Mouse (Mus musculus): ENCODE measurements around the gene Gm11555.
"Not testable (repeated sequence)": the region's sequence is repeated elsewhere in the genome, so short reads cannot be mapped to it uniquely, and the experiment has no call there.

Gene Gm11555

DNA sequence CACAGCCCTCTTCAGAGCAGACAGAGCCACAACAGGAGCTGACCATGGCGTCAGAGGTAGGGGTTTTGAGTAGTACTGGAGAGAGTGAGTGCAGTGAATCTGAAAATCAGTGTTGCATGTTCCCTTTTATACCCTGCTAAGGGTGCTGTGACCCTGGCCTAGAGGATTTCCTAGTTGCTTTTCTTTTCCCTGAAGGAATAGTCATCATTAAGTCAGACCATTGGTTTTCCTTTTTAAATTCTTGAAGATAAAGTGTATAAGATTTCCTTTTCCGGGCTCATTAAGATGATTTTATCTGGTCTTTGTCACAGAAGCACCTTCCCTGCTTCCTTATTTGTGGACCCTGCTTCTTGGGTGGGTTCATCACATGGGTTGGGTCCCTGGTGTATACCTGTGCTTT, at the start of gene Gm11555:
Gene Gm11555 (minus strand): TSS at position 101 of the 400 bp plus-strand sequence.
- CTCF ChIA-PET: no interaction called here

DNA sequence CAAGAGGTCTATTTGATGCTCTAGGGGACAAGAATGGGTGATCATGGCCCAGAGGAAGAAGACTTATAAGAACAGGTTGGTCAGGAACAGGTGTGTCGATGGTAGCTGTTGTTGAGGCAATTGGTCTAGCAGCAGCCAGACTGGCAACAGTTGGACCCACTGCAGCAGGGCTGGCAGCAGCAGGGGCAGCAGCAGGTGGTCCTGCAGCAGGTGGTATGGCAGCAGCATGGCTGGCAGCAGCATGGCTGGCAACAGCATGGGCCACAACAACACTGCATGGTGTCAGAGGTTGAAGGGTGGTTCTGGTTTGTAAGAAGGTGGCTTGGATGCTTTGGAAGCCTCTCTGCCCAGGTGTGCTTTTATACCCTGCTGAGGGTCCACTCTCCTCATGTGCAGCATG, 40.4 kb upstream of the Gm11555 start, which contains the start of gene Gm14190:
Gene Gm14190 (minus strand): TSS at position 278 of the 400 bp plus-strand sequence.
- CTCF ChIA-PET: no interaction called here

DNA sequence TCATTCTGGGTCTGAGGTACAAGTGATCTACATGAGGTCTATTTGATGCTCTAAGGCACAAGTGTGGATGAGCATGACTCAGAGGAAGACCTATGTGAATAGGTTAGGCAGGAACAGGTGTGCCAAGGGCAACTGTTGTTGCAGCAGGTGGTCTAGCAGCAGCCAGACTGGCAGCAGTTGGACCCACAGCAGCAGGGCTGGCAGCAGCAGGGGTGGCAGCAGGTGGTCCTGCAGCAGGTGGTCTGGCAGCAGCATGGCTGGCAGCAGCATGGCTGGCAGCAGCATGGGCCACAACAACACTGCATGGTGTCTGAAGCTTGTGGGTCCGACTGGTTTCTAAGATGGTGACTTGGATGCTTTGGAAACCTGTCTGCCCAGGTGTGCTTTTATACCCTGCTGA, 35.2 kb upstream of the Gm11555 start:
- CTCF ChIA-PET: not testable (repeated sequence)

DNA sequence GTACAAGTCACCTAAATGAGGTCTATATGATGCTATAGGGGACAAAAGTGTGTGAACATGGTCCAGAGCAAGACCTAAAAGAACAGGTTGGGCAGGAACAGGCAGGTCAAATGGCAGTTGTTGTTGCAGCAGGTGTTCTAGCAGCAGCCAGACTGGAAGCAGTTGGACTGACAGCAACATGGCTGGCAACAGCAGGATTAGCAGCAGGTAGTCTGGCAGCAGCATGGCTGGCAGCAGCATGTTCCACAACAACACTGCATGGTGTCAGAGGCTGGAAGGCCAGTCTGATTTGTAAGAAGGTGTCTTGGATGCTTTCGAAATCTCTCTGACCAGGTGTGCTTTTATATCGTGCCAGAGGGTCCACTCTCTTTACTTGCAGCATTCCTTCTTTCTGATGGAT, 33.4 kb upstream of the Gm11555 start:
- CTCF ChIA-PET: no interaction called here

DNA sequence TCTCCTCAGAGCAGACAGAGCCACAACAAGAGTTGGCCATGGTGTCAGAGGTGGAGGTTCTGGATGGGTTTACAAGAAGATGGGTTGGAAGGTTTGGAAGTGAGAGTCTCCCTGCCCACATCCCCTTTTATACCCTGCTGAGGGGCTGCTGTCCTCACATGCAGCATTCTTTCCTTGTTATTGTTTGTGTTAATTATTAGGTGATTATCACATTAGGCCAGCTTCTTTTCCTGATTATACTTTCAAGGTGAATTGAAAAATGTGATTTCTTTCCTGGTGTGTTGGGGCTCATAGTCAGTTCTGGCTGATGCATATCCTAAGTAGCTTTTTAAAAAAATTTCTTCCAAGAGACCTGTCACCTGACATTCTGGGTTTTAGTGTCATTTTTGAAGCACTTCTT, 15.8 kb upstream of the Gm11555 start, which contains the start of gene Krtap4-6:
Gene Krtap4-6 (minus strand): TSS at position 101 of the 400 bp plus-strand sequence.
- CTCF ChIA-PET: interaction anchor here (0.6 kb wide), 1 partner anchor 39 kb away, joined by 9 read pairs; no protein-coding TSS in a partner anchor

DNA sequence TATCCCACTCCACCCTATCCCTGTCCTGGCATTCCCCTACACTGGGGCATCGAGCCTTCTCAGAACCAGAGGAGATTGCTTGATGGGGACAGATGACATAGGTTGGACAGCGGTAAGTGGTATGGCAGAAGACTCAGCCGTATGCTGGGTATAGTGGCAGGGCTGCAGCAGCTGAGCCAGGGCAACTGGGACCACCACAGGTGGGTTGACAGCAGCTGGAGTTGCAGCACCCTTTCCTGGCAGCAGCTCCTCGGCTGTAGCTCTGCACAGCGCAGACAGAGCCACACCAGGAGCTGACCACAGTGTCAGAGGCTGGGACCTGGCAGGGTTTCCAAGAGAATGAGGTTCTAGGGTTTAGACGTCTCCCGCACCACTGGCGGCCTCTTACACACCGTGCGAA, 12.8 kb upstream of the Gm11555 start:
- CTCF ChIA-PET: interaction anchor here (0.5 kb wide), 1 partner anchor 210 kb away, joined by 4 read pairs; no protein-coding TSS in a partner anchor

DNA sequence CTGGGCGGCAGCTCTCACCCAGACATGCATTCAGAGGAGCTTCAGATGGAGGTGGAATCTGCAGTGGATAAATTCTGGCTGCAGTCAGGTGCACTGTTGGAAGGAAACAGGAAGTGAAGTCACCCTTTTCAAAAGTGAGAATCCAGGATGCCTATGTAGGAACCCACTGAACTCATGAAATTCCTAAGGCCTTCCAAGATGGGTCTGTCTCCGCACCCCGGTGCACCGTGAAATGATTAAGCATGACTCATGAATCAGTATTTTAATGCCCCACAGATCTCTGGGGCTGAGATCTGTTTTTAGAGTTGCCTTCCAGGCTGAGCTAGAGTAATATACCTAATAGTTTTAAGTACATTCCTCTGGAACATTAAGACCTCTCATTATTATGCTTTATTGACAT, 9.2 kb upstream of the Gm11555 start:
- CTCF ChIA-PET: no interaction called here

DNA sequence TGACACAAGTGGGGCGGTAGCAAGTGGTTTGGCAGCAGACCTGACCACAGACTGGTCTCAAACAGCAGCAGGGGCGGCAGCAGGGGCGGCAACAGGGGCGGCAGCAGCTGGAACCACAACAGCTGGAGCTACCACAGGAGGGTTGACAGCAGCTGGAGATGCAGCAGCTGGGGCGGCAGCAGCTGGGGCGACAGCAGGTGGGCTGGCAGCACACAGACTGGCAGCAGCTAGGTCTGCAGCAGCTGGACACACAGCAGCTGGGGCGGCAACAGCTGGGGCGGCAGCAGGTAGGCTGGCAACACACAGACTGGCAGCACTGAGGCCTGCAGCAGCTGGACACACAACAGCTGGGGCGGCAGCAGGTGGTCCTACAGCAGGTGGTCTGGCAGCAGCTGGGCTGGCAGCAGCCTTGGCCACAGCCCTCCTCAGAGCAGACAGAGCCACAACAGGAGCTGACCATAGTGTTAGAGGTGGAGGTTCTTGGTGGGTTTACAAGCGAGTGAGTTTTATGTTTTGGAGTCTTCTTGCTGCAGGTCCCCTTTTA, 8.5 kb upstream of the Gm11555 start, which contains the start of gene Gm11563:
Gene Gm11563 (minus strand): TSS at position 494 of the 544 bp plus-strand sequence.
- CTCF ChIA-PET: not testable (repeated sequence)

DNA sequence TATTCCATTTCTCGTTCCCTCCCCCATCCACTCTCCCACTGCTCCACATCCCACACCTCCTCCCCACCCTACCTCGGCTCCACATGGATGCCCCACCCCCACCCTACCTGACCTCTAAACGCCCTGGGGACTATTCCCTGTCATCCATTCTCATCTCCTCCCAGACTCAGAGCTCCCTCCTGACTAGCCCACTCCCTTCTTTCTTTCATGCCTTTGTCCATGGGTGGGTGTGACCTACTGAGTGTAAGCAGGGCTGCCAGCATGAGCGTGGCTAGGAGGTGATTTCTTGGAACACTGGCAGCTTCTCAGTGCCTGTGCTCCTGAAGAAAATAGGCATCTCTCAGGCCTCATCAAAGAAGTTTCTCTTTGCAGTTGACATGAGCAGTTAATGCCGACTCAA, 7.0 kb upstream of the Gm11555 start:
- CTCF ChIA-PET: no interaction called here

DNA sequence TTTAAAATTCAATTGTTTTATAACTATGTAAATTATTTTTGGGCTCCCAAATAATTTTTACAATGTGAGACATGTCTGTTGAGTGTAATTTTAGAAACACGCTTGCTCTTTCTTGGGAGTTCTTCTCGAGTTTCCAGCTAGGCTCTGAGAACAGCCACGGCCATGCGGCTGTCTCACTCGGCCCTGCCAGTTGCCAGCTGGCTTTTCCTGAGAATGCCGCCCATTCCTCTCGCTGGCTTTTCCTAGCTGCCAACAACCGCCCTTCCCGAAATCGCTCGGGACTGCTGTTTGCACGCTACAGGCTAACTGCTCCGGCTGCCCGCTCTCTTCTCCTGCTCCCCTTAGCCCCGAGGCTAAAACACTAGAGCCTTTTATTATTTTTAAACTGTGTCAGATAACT, 3.6 kb downstream of the Gm11555 start:
- CTCF ChIA-PET: no interaction called here

DNA sequence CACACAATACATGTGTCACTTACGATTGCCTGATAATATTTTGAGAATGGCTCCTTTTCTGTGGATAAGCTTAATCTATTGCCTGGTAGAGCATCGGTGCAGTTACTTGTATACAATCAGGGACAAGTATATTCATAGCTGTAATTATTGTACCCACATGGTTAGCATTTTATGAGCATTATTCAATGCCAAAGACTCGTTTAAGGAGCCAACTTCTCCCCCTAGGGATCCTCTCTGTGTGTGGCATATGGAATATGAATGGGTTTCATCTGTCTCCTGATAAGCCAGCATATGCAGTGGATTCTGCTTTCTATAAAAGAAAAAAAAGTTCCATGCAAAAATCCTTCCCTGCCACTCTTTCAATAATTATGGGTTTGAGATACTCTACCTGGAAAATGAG, 5.7 kb downstream of the Gm11555 start:
- CTCF ChIA-PET: no interaction called here

DNA sequence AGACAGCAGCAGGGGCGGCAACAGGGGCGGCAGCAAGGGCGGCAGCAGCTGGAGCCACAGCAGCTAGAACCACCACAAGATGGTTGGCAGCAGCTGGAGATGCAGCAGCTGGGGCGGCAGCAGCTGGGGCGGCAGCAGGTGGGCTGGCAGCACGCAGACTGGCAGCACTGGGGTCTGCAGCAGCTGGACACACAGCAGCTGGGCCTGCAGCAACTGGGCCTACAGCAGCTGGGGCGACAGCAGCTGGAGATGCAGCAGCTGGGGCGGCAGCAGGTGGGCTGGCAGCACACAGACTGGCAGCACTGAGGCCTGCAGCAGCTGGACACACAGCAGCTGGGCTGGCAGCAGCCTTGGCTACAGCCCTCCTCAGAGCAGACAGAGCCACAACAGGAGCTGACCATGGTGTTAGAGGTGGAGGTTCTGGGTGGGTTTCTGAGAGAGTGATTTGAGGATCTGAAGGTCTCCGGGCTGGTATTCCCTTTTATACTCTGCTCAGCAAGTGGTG, 6.3 kb downstream of the Gm11555 start, which contains the start of gene Krtap4-7:
Gene Krtap4-7 (minus strand): TSS at position 455 of the 505 bp plus-strand sequence.
- CTCF ChIA-PET: not testable (repeated sequence)

DNA sequence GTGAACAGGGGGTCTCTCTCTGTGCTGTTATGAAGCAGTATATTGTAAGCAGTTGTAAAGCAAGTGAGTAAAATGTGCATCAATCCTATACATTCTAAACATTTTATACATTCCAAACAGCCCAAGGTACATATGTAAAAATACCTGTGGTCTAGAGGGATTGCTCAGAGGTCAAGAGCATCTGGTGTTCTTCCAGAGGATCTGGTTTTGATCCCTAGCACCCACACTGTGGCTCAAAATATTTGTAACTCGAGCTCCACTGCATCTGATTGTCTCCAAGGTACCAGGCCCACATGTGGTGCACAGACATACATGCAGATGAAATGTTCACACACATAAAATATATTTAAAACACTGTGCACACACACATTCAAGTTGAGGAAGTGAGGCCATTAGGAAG, 9.1 kb downstream of the Gm11555 start:
- CTCF ChIA-PET: no interaction called here

DNA sequence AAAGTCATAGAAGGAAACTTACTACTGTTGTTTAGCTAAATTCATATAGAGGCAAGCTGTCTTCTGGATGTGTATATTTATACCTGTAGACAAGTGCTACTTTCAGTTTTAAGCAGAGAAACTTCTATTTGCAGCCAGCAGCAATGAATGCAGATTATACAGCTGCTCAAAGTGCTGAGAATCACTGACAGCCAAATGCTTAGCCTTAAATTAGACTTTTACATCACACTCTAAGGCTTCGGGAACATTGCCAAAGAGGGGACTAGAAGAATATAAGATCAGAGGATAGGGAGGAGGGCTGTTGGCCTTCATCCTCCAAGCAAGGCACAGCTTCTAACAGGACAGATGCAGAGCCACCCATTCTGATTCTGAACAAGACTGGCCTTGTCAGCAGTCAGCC, 12.9 kb downstream of the Gm11555 start:
- CTCF ChIA-PET: no interaction called here

DNA sequence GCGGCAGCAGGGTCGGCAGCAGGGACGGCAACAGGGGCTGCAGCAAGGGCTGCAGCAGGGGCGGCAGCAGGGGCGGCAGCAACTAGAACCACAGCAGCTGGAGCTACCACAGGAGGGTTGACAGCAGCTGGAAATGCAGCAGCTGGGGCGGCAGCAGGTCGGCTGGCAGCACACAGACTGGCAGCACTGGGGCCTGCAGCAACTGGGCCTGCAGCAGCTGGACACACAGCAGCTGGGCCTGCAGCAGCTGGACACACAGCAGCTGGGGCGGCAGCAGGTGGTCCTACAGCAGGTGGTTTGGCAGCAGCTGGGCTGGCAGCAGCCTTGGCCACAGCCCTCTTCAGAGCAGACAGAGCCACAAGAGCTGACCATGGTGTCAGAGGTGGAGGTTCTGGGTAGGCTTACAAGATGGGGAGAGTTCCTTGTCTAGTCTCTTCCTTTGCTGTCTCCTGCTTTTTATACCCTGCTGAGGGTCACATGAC, 15.3 kb downstream of the Gm11555 start, which contains the start of gene Krtap4-2:
Gene Krtap4-2 (minus strand): TSS at position 432 of the 482 bp plus-strand sequence.
- CTCF ChIA-PET: no interaction called here

DNA sequence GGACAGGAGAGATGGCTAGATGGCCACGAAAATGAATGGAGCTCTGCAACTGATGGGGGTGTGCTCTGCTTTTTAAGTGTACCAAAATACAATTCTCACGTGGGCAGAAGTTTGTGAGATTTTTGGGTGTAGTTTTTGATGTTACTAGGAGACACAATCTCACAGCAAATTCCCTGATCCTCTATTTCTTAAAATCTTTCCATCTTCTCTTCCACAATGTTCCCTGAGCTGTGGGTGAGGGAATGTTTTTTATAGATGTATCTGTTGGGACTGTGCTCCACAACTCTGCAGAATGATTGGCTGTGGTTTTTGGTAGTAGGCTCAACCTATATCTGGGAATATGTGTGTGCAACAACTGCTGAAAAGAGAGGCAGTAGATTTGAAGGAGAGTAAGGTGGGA, 16.7 kb downstream of the Gm11555 start:
- CTCF ChIA-PET: no interaction called here

DNA sequence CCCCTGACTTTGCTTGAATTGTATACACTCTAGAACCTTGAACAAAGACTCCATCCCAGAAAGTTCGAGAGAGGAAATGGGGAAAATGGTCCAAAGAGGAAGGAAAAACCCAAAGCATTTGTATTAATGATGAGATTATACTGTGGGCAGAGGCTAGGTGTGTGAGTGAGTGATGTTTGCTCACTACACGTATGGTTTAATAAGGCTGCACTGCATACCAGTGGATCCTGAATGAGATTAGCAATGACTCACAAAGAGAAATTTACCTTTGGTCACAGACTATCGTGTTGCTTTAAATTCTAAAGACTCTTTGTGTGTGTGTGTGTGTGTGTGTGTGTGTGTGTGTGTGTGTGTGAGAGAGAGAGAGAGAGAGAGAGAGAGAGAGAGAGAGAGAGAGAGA, 19.1 kb downstream of the Gm11555 start:
- CTCF ChIA-PET: no interaction called here

DNA sequence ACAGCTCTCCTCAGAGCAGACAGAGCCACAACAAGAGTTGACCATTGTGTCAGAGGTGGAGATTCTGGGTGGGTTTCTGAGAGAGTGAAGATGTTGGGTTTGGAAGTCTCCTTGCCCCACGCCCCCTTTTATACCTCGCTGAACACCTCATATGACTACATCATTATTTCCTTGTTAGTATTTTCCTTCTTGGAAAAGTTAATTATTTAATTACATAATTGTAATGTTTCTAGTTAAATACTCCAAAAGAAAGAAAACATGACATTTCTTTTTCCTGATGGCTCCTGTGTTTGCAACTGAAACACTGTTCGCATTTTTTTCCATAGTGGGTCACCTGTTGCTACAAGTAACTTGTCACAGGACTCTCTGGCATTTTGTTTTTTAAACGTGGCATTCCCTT, 21.9 kb downstream of the Gm11555 start, which contains the start of gene Krtap4-1:
Gene Krtap4-1 (minus strand): TSS at position 101 of the 400 bp plus-strand sequence.
- CTCF ChIA-PET: no interaction called here

DNA sequence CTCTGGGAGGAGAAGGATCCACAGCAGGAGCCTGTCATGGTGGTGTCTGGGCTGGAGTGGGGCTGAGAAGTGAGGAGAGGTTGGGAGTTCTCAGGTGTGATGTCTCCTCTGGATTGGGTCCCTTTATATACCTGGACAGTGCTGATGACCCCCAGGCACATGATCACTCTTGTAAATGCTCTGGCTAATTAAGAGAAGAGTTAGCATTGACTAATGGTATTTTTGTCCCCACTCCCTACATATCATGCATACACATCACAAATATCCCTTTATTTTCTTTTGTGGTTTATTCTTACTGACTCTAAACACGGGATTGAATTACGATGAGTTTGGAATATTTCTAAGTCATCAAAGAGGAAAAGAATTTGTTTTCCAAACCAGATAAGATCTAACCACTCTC, 29.7 kb downstream of the Gm11555 start, which contains the start of gene Gm11562:
Gene Gm11562 (minus strand): TSS at position 101 of the 400 bp plus-strand sequence.
- CTCF ChIA-PET: no interaction called here

DNA sequence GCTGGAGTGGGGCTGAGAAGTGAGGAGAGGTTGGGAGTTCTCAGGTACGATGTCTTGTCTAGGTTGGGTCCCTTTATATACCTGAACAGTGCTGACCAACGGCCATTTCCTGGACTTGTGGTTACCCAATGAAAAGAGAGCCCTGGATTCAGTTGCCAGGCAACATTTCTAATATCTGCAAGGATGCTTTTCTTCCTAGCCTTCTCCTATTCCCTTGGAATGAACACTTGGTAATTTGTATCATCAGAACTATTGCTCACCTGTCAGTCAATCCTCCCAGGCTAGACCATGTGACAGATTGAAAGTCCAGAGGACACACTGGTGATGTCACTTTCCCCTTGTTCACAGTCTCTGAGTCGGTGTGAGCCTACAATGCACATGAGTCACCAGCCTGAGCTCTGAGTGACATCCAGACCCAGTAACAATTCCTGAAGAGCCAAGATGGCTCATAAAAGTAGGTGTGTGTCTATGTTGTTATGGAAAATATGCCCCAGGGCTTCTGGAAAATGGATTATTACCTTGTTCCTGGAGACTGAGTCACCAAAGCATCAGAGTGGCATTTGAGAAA, 35.2 kb downstream of the Gm11555 start, which contains the start of gene Krtap2-4:
Gene Krtap2-4 (minus strand): TSS at position 51 of the 568 bp plus-strand sequence.
- CTCF ChIA-PET: no interaction called here

DNA sequence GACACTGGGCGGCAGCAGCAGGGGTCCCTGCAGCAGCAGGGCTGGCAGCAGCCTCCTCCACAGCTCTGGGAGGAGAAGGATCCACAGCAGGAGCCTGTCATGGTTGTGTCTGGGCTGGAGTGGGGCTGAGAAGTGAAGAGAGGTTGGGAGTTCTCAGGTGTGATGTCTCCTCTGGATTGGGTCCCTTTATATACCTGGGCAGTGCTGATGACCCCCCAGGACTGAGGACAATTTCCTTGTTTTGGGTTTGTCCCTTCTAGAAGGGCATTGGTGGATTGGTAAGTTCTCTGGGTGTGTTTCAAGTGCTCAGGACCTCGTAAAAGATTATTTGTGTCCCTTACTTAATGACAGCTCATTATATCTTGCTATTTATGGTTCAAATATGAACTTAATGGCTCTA, 39.9 kb downstream of the Gm11555 start, which contains the start of gene Gm11937:
Gene Gm11937 (minus strand): TSS at position 101 of the 400 bp plus-strand sequence.
- CTCF ChIA-PET: not testable (repeated sequence)

DNA sequence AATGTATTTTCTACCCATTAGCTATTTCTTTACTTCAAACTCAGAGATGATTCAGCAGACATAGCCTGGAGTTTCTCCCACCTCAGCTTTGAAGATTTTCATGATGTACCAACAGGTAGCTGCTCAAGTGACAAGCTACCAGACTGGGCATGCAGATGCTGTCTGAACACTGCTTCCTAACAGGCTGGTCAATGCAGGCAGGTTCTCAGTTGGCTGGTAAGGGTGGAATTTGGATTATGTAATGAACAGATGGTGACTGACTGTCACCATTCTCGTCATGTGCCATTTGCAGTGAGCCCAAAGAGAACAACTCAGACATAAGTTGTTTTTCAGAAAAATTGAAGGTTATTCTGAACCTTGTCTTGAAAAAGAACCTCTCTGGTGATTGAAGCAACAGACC, 40.9 kb downstream of the Gm11555 start:
- CTCF ChIA-PET: no interaction called here

DNA sequence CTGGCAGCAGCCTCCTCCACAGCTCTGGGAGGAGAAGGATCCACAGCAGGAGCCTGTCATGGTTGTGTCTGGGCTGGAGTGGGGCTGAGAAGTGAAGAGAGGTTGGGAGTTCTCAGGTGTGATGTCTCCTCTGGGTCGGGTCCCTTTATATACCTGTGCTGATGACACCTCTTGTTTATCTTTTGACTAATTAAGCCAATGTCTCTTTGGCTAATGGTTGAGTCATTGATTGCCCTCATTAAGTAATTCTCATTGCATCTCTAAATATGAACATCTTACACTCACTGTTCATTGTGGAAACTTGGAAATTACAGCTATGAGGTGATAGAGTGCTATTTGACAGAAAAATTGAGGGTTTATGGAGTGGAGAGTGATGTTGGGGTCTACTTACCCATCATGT, 46.8 kb downstream of the Gm11555 start, which contains the start of gene Gm11938:
Gene Gm11938 (minus strand): TSS at position 101 of the 400 bp plus-strand sequence.
- CTCF ChIA-PET: not testable (repeated sequence)

All from spleen, embryonic (tissue).